Mouse (Mus musculus): ENCODE results near the gene Miga1.
"Not testable (repeated sequence)": the region's sequence is repeated elsewhere in the genome, so short reads cannot be mapped to it uniquely, and the experiment has no call there.

Miga1 gene

DNA sequence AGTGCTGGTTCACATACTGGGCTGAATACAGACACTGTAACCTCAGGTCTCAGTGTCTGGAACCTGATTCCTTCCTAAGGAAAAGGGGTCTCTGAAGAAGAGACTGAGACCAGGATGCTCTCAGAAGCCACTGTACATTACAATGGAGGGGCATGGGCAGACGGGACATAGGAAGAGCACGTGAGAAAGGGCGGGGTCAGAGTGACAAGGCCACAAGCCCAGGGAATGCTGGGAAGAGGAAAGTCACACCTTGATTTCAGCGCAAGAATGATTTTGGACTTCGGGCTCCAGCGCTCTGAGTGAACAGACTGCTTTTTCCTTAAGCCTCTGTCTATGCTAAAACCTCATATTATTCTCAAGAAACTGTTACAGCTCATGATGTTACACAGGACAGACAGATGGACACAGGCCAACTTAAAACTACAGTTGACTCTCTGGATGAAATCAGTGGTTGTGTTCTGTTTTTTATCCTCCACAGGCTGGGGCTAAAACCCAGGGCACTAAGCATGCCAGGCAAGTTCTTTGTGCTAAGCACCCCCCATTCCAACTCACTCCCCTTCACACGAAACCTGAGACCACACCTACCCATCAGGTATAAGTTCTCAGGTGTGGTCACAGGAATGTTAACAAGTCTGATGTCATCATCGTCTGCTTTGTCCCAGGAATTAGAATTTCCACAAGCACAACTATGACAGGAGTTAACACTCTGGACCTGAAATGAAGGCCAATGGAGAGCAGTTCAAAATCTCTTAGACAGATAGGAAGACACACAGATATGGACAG is 18.3 kb downstream of the Miga1 start:
- DNase-seq: peak; percentile 23

DNA sequence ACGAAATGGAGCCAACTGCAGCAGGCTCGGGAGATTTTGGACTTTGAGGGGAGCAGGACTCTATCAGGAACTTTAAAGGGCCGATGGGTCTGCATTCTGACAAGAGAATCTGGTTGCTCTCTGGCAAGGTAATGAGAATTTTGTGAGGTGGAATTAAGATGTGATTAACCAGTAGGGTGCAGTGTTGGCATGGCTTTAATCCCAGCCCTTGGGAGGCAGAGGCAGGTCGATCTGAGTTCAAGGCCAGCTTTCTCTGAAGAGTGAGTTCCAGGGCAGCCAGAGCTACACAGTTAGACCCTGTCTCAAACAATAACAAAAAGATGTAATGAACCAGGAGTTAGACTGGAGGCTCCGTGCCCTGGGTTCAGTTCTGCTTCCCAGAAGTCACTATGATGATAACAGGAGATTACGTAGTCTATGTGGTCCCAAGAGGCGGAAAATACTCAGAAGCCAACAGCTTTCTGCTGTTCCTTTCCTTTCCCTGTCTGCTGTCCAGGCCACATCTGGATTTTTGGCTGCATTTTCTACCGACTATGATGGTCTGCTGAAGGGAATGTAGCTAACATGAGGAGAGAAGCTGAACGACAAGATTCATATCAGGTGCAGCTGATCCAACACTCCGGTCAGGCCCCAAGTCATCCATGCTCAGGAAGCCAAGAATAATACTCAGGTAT is 19.1 kb downstream of the Miga1 start:
- DNase-seq: no peak

DNA sequence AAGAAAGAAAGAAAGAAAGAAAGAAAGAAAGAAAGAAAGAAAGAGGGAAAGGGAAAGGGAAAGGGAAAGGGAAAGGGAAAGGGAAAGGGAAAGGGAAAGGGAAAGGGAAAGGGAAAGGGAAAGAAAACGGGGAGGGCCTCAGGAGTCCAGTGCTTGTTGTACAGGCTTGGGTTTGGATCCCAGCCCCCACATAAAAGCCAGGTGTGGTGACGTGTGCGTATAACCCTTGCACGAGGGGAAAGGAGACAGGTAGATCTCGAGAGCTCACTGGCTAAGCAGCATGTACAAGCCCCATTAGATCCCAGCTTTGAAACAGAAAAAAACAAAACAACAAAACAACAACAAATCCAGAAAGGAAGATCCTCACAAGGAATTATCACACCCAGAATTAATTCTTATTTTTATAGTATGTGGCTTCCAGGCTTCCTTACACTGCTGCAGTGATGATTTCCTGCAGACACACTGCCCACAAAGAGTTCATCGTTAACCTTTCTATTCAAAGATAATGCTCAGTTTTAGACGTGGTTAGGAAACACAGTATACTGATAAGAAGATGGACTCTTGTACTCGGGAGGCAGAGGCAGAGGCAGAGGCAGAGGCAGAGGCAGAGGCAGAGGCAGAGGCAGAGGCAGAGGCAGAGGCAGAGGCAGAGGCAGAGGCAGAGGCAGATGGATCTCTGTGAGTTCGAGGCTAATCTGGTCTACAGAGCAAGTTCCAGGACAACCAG is 23.6 kb downstream of the Miga1 start:
- not testable (repeated sequence) for DNase-seq

DNA sequence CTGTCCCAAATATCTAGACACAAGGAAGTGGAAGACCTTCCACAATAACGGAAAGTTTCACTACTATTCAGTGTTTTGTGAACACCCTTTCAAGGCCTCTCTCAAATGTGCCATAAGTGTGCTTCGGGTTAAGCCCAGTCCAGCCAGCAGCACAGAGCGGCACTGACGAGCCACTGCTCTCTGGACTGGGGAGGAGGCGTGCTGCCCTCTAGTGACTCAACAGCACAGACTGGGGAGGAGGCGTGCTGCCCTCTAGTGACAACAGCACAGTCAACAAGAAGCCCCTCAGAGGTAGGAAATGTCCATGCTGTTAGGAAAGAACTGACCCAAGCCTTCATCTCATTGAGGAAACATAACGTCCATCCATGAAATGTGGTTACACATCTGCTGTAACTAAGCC is 24.6 kb downstream of the Miga1 start:
- DNase-seq: peak; percentile 92

DNA sequence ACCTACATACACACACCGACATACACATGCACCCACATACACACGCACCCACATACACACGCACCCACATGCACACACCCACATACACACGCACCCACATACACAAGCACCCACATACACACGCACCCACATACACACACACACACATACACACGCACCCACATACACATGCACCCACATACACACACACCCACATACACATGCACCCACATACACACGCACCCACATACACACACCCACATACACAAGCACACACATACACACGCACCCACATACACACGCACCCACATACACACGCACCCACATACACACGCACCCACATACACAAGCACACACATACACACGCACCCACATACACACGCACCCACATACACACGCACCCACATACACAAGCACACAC is 25.5 kb downstream of the Miga1 start:
- DNase-seq: not testable (repeated sequence)

- DNase-seq: no peak
Observed at GRCm38 (mm10) chr3:152309250-152309645, 31.0 kb downstream of the Miga1 start.

GRCm38 (mm10) chr3:152308485-152309249 is 31.5 kb downstream of the Miga1 start:
- peak; percentile 63 for DNase-seq

DNA sequence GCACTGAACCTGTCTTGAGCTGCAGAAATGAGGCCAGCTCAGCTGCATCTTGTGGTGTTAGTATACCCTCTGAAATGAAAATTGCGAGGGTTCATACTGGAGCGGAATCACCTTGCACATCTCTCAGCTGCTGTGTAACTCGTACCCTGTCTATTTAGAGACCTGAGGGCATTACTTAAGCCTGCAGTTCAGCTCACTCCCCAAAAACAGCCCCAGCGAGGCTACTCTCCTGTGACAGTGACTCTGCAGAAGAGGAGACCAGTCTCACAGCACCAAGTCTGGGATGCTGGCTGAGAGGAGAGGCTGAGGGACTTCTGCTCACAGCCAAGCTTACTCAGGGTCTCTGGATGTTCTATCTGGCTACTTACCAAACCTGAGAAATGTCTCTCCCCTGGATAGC is 34.2 kb downstream of the Miga1 start:
- no peak for DNase-seq

DNA sequence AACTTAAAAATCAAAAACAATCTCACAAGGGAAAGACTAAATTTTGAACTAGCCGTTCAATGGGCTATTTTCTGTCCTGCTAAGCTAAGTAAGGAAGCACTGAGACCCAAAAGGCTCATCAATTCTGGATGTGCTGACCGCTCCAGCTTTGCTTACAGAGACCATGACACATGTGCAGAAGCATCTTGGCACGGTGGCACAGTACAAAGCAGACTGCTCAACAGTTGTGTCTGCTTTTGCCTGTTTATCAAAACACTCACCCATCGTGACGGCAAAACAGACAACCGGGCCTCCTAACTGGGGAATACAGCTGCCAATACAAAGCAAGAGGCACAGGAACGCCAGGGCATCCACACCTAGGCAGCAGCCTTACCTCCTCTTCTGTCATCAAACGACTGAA is 35.1 kb downstream of the Miga1 start:
- peak; percentile 59 for DNase-seq

DNA sequence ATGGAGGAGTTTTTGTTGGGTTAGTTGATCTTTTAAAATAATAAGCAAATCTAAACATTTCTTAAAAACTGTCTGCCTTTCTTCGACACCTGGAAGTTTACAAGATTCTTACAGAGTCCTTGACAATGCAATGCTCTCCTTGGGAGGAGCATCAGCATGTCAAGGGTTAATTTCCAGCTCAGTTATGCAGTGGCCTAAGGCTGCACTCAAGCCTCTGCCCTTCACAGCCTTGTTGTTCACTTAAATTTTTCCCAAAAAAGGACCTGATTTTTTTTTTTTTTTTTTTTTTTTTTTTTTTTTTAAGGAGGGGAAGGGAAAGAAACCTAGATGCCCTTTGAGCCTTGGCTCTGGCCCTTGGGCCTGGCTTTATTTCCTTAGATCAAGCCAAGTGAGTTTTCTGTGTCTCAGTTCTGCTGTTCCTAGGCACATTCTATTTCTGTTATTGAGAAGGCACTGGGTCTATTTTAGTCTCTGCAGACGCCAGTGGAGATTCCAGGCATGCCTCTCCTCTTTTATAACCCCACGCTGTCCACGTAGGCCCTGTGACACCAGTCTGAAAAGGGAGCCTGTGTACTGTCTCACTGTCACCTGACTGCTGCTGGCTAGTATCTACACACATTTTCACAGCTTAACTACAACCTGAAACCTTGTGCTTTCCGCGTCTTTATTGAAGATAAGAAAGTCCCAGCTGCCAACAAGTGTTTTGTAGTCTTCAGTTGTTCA is 36.0 kb downstream of the Miga1 start:
- DNase-seq: peak; percentile 57

- no peak for DNase-seq
Observed at GRCm38 (mm10) chr3:152302991-152303390, 37.2 kb downstream of the Miga1 start.

DNA sequence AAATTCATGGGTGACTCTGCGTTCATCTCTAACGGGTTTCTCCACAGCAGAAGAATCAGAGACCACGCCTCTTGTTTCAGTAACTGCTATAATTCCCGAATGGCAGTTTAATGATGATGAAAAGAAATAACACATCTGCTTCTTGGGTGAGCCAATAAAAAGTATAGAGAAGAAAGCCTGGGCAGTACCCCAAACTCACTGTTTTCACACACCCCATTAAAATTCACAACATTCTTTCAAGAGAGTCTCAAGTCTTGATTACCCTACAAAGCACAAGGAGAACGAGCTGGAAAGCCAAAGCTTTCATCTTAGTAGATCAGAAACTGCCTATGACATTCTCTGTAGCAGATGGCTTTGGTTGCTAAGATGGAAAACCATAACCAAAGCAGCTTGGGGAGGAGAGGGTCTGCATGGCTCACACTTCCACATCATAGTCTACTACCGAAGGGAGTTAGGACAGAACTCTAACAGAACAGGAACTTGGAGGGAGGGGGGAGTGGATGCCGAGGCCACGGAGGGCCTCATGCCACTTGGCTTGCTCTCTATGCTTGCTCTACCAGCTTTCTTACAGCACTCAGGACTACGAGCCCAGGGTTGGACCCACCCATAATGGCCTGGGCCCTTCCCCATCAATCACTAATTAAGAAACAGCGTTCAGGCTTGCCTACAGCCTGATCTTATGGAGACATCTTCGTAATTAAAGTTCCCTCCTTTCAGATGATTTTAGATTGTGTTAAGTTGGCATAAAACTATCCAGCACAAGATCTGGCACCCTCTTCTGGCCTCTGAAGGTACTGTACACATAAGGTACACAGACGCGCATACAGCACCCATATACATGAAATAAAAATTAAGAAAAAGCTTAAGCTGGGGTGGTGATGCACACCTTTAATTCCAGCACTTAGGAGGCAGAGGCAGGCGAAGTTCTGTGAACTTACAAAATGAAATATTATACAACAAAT is 39.5 kb downstream of the Miga1 start:
- DNase-seq: peak; percentile 44

DNA sequence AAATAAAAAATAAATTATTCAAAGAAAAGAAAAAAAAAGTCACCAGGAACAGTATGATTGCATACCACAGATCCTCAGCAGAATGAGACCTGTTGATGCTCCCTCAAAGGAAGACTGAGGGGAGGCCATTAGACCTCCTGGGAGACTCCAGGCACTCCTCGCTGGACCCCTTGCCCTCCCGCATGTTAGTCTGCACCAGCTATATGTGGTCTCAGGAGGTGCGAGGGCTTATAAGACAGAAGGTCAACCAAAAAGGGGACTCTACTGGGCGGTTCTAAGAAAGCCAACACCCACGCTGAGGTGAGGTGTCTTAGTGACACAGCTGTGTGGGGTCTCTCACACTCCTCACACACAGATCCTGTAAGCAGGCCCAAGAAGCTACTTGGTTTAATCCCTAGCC is 44.3 kb downstream of the Miga1 start:
- DNase-seq: no peak

GRCm38 (mm10) chr3:152294400-152294799 is 45.8 kb downstream of the Miga1 start:
- peak; percentile 22 for DNase-seq

DNA sequence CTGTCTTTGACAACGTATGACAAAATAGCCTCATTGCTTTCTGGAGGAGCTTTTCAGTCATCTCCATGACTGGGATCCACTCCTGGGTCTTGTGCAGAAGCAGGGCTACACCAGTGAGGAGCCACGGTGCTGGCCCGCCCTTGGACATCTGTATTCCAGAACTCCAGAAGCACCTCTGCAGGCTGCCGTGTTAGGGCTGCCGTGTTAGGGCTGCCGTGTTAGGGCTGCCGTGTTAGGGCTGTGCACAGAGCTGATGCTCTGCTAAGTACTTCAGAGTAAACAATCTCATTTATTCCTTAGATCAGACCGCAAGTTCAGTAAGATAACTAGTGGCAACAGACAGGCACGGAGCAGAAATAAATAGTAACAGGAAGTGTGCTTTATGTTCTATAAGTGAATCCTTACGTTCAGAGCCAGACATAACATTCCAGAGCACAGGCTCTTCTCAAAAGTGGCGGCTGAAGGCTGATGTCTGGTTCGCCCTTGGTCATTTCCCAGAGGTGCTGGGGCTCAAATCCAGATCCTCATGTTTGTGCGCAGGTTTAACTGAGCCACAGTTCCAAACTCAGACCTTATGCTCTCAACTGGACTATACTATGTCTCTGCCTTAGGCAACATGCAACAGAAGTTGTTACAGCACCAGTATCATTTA is 46.6 kb downstream of the Miga1 start:
- DNase-seq: no peak

DNA sequence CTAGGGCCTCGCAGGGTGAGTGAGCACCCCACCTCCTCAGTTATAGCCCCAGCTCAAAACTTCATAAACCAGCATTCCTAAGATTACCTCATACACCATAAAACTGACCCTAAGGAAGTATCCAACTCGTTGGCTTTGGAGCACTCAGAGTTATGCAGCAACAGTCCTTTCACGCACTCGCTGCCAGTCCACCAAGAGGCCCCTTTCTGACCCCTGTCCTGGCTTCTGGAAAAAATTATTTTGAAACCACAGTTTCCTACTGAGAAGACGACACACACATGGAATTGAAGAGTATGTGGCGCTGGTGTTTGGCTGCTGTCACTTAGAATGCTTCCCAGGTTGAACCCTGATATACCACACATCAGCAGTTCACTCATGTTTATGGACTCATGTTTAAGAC is 48.3 kb downstream of the Miga1 start:
- no peak for DNase-seq

GRCm38 (mm10) chr3:152290175-152290798 is 49.9 kb downstream of the Miga1 start:
- no peak for DNase-seq

GRCm38 (mm10) chr3:152288740-152289139 is 51.5 kb downstream of the Miga1 start:
- DNase-seq: no peak

- DNase-seq: no peak
Observed at GRCm38 (mm10) chr3:152288276-152288675, 51.9 kb downstream of the Miga1 start.

DNA sequence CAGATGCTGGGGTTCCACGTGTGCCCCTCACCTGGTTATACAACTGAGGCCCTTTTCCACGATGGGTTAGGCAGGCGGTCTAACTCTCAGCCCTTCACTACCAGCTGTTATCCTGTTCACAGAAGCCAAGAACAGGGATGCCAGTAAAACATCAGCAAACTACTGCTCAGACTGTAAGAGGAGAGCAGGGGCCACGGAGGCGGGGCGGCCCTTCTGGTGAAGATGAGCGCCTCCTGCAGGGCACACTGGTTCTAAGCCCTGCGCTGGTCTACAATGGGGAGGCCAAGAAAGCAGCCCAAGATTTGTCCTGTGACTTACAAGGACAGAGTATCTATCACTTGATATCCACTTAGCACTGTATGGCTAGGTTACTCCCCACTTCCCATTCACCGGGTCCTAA is 52.4 kb downstream of the Miga1 start:
- no peak for DNase-seq

Data from lung, postnatal 10 days (tissue).